Mouse (Mus musculus): Measurements from ENCODE around the gene Mknk1. TPM values are rescaled to one million over a fixed set of nuclear protein-coding genes. Genes with fewer than 3 reads are reported as not detected.

Gene Mknk1
- polyA plus RNA-seq (2012; fragmentation: generic; extraction: Trizol): 15.3 TPM
- long read RNA-seq, experiment 1, transcript Mknk1-201 (13 exons, 2,543 nt): major isoform, 11 of 20 reads
- long read RNA-seq, experiment 1, partial matches to known transcripts: 2 of 20 reads
- long read RNA-seq, experiment 1, other reads (novel, unspliced or antisense): 6 of 20 reads
- long read RNA-seq, experiment 2, transcript Mknk1-201 (13 exons, 2,543 nt): major isoform, 62 of 124 reads
- long read RNA-seq, experiment 2, transcript Mknk1-212 (9 exons, 1,377 nt): minor isoform, 8 of 124 reads
- long read RNA-seq, experiment 2, partial matches to known transcripts: 6 of 124 reads
- long read RNA-seq, experiment 2, other reads (novel, unspliced or antisense): 46 of 124 reads

DNA sequence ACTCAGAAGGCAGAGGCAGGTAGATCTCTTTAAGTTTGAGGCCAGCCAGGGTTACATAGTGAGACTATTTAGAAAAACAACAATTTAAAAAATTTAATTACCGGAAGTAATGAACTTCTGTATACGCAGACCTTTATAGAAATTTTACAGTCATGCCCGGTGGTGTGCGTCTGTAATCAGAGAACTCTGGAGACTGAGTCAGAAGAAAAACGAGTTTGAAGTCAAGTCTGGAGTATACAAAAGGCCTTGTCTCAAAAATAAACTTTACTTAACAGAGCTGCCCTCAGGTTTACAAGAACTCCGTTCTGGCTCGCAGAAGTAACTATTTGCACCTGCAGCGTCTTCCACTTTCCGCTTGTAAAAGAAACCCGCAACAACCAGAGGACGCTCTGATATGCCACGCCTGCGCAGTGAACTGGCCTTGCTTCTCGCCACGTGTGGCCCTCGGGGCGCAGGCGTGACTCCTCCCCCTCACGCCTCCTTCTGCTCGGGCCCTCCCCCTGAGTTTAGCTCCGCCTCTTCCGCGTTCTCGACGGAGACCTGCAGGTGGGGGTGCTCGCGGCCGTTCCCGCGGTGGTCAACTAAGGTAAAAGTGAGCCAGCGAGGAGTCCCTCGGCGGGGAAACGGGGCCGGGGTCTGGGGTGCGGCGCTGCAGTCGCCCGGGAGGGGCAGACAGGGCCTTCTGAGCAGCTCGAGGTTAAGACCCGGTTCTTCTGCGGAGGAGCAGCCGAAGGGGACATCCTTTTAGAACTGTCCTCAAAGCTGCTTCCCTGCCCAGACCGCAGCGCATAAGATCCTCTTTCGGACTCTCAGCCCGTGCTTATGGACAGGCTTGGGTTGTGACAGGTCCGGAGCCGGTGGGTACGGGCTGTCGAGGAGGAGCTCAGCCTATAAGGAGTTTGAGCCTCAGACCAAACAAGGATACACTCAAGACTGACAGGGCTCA is at the start of gene Mknk1:
Gene Mknk1, plus strand, starts transcription at position 503 of the 946 bp plus-strand sequence.
- Histone ChIP-seq H3K79me2 (ENCODE audit: control insufficient read depth, insufficient read depth) (peaks cover 13% of the 10 kb centered on the region), H3ac (ENCODE audit: control insufficient read depth, insufficient read length, low read depth) (peak within 1 kb of the TSS; percentile 79), H3K27me3 (ENCODE audit: control insufficient read depth, insufficient read depth, insufficient read length) (no peaks in the 10 kb centered on the region), H3K4me3 (ENCODE audit: insufficient read depth, poor library complexity, severe bottlenecking) (peak within 1 kb of the TSS; percentile 57), H3K36me3 (ENCODE audit: control insufficient read depth, insufficient read depth) (peaks cover 14% of the 10 kb centered on the region), H3K79me3 (ENCODE audit: low read depth) (no peaks in the 10 kb centered on the region)
- TF ChIP-seq USF1 (IDR thresholded peaks at IDR 0.05; ENCODE audit: low read depth) (peak; percentile 76), MYOD1 (IDR thresholded peaks at IDR 0.05; ENCODE audit: control insufficient read depth, insufficient read length, low read depth) (no peak), MAX (IDR thresholded peaks at IDR 0.05) (peak; percentile 88), FOSL1 (IDR thresholded peaks at IDR 0.05; ENCODE audit: insufficient read depth, low read length, poor library complexity, severe bottlenecking) (no peak), CTCF (IDR thresholded peaks at IDR 0.05; ENCODE audit: control insufficient read depth, insufficient read depth, insufficient read length) (no peak), CEBPB (IDR thresholded peaks at IDR 0.05; ENCODE audit: low read depth) (no peak), MYOG (IDR thresholded peaks at IDR 0.05; ENCODE audit: control insufficient read depth, extremely low read depth, insufficient read length) (no peak)

DNA sequence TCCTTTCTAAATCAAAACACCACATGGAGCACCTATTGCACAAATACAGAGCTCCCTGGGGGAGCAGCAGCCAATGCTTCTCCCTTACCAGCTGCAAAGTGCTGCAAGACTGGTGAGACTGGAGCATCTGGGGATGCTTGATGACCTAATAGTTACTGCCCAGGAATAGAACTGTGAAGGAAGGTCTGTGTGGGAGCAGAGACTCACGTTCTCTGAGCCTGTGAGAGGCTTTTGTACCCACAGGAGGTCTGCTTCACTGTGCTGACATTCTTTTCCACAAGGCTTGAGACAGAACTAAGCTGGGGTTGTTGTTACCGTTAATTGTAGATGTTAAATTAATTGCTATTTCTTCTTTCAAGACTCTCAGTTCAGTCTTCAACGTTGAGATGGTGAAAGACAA is 48.1 kb upstream of the Mknk1 start:
- no peaks in the 10 kb centered on the region for H3K27me3 ChIP-seq (ENCODE audit: control insufficient read depth, insufficient read depth, insufficient read length)
- no peaks in the 10 kb centered on the region for H3K79me2 ChIP-seq (ENCODE audit: control insufficient read depth, insufficient read depth)
- H3K79me3 ChIP-seq (ENCODE audit: low read depth): no peaks in the 10 kb centered on the region
- peaks cover 45% of the 10 kb centered on the region for H3K36me3 ChIP-seq (ENCODE audit: control insufficient read depth, insufficient read depth)
- TF ChIP-seq CEBPB (IDR thresholded peaks at IDR 0.05; ENCODE audit: low read depth) (no peak), FOSL1 (IDR thresholded peaks at IDR 0.05; ENCODE audit: insufficient read depth, low read length, poor library complexity, severe bottlenecking) (no peak), CTCF (IDR thresholded peaks at IDR 0.05; ENCODE audit: control insufficient read depth, insufficient read depth, insufficient read length) (no peak), MYOG (IDR thresholded peaks at IDR 0.05; ENCODE audit: control insufficient read depth, extremely low read depth, insufficient read length) (no peak), MYOD1 (IDR thresholded peaks at IDR 0.05; ENCODE audit: control insufficient read depth, insufficient read length, low read depth) (no peak), USF1 (IDR thresholded peaks at IDR 0.05; ENCODE audit: low read depth) (no peak), MAX (IDR thresholded peaks at IDR 0.05) (no peak)
- H3K4me3 ChIP-seq (ENCODE audit: insufficient read depth, poor library complexity, severe bottlenecking): no peak overlapping the region
- no peak overlapping the region for H3ac ChIP-seq (ENCODE audit: control insufficient read depth, insufficient read length, low read depth)

DNA sequence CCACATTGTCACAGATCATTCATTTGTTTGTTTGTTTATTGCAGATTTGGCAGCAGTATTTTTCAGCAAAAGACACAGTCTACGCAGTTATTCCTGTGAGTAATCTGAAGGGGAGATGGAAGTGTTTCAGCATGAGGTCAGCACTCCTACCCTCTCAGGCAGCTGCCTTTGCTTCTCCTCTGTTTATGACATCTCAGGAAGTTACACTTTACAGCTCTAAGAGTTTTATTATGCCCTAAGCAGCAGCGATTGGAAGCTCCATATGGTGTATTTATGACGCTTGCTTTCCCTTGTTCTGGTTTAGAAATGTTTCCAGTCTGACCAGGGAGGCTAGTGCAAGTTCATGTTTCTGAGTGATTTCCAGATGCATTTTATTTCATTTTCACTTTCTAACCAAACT is 43.6 kb upstream of the Mknk1 start:
- H3K4me3 ChIP-seq (ENCODE audit: insufficient read depth, poor library complexity, severe bottlenecking): no peak overlapping the region
- H3K79me3 ChIP-seq (ENCODE audit: low read depth): no peaks in the 10 kb centered on the region
- peaks cover 70% of the 10 kb centered on the region for H3K36me3 ChIP-seq (ENCODE audit: control insufficient read depth, insufficient read depth)
- TF ChIP-seq MYOD1 (IDR thresholded peaks at IDR 0.05; ENCODE audit: control insufficient read depth, insufficient read length, low read depth) (no peak), CEBPB (IDR thresholded peaks at IDR 0.05; ENCODE audit: low read depth) (no peak), FOSL1 (IDR thresholded peaks at IDR 0.05; ENCODE audit: insufficient read depth, low read length, poor library complexity, severe bottlenecking) (no peak)
- no peaks in the 10 kb centered on the region for H3K27me3 ChIP-seq (ENCODE audit: control insufficient read depth, insufficient read depth, insufficient read length)
- H3K79me2 ChIP-seq (ENCODE audit: control insufficient read depth, insufficient read depth): no peaks in the 10 kb centered on the region
- H3ac ChIP-seq (ENCODE audit: control insufficient read depth, insufficient read length, low read depth): no peak overlapping the region

GRCm38 (mm10) chr4:115799981-115800380 is 39.0 kb upstream of the Mknk1 start:
- Histone ChIP-seq H3K79me2 (ENCODE audit: control insufficient read depth, insufficient read depth) (no peaks in the 10 kb centered on the region), H3K27me3 (ENCODE audit: control insufficient read depth, insufficient read depth, insufficient read length) (no peaks in the 10 kb centered on the region), H3K4me3 (ENCODE audit: insufficient read depth, poor library complexity, severe bottlenecking) (no peak overlapping the region), H3K79me3 (ENCODE audit: low read depth) (no peaks in the 10 kb centered on the region), H3K36me3 (ENCODE audit: control insufficient read depth, insufficient read depth) (peaks cover 65% of the 10 kb centered on the region), H3ac (ENCODE audit: control insufficient read depth, insufficient read length, low read depth) (no peak overlapping the region)
- TF ChIP-seq CTCF (IDR thresholded peaks at IDR 0.05; ENCODE audit: control insufficient read depth, insufficient read depth, insufficient read length) (no peak), USF1 (IDR thresholded peaks at IDR 0.05; ENCODE audit: low read depth) (no peak), MAX (IDR thresholded peaks at IDR 0.05) (no peak), FOSL1 (IDR thresholded peaks at IDR 0.05; ENCODE audit: insufficient read depth, low read length, poor library complexity, severe bottlenecking) (no peak), MYOG (IDR thresholded peaks at IDR 0.05; ENCODE audit: control insufficient read depth, extremely low read depth, insufficient read length) (no peak), MYOD1 (IDR thresholded peaks at IDR 0.05; ENCODE audit: control insufficient read depth, insufficient read length, low read depth) (no peak), CEBPB (IDR thresholded peaks at IDR 0.05; ENCODE audit: low read depth) (no peak)

DNA sequence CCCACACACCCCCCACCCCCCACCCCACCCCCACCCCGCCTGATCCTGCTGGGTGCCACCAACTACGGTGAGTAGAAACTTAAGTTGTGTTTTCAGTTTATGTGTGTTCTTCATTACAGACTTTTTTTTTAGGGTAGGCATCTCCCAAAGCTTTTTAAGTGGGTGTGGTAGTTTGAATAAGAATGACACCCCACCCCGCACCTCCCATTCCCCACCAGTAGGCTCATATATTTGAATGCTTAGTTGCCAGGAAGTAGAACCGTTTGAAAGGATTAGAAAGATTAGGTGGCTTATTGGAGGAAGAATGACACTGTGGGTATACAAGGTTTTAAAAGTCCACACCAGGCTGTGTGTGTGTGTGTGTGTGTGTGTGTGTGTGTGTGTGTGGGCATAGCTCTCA is 26.7 kb upstream of the Mknk1 start:
- H3K4me3 ChIP-seq (ENCODE audit: insufficient read depth, poor library complexity, severe bottlenecking): no peak overlapping the region
- H3ac ChIP-seq (ENCODE audit: control insufficient read depth, insufficient read length, low read depth): no peak overlapping the region
- H3K79me3 ChIP-seq (ENCODE audit: low read depth): no peaks in the 10 kb centered on the region
- TF ChIP-seq MYOD1 (IDR thresholded peaks at IDR 0.05; ENCODE audit: control insufficient read depth, insufficient read length, low read depth) (no peak), MYOG (IDR thresholded peaks at IDR 0.05; ENCODE audit: control insufficient read depth, extremely low read depth, insufficient read length) (no peak), CTCF (IDR thresholded peaks at IDR 0.05; ENCODE audit: control insufficient read depth, insufficient read depth, insufficient read length) (no peak)
- no peaks in the 10 kb centered on the region for H3K79me2 ChIP-seq (ENCODE audit: control insufficient read depth, insufficient read depth)
- no peaks in the 10 kb centered on the region for H3K36me3 ChIP-seq (ENCODE audit: control insufficient read depth, insufficient read depth)
- no peaks in the 10 kb centered on the region for H3K27me3 ChIP-seq (ENCODE audit: control insufficient read depth, insufficient read depth, insufficient read length)
